Mouse (Mus musculus) ovary, postnatal 36 days (tissue): Measurements from ENCODE around the gene Axin2.
A peak's percentile ranks its signal among the peaks of the same experiment; 100 is the strongest.

Source experiments
- DNase-seq: peaks from one replicate; pipeline ENCODE4 v3.0.0; 2022; ENCODE audit warnings: low spot score, mixed read lengths

Axin2 gene

GRCm38 (mm10) chr11:108902303-108902702, 17.8 kb upstream of the Axin2 start:
- no peak for DNase-seq

- DNase-seq: no peak
Observed at GRCm38 (mm10) chr11:108906590-108907254, 13.4 kb upstream of the Axin2 start.

GRCm38 (mm10) chr11:108909396-108910195, 10.6 kb upstream of the Axin2 start:
- no peak for DNase-seq

GRCm38 (mm10) chr11:108910328-108910886, 9.7 kb upstream of the Axin2 start:
- DNase-seq: no peak

GRCm38 (mm10) chr11:108910903-108911302, 9.2 kb upstream of the Axin2 start:
- no peak for DNase-seq

- DNase-seq: no peak
Observed at GRCm38 (mm10) chr11:108912174-108912573, 8.0 kb upstream of the Axin2 start.

- no peak for DNase-seq
Observed at GRCm38 (mm10) chr11:108917422-108918324, 2.5 kb upstream of the Axin2 start.

- DNase-seq: peak; percentile 86
Observed at GRCm38 (mm10) chr11:108920636-108921505, 722 bp downstream of the Axin2 start.

GRCm38 (mm10) chr11:108921506-108922455, 1.6 kb downstream of the Axin2 start:
- peak; percentile 55 for DNase-seq

GRCm38 (mm10) chr11:108922511-108923187, 2.5 kb downstream of the Axin2 start:
- no peak for DNase-seq

- DNase-seq: no peak
Observed at GRCm38 (mm10) chr11:108923188-108923575, 3.0 kb downstream of the Axin2 start.

GRCm38 (mm10) chr11:108923781-108924180, 3.6 kb downstream of the Axin2 start:
- DNase-seq: no peak

- no peak for DNase-seq
Observed at GRCm38 (mm10) chr11:108924346-108924745, 4.2 kb downstream of the Axin2 start.

GRCm38 (mm10) chr11:108925202-108925601, 5.1 kb downstream of the Axin2 start:
- peak; percentile 84 for DNase-seq

- no peak for DNase-seq
Observed at GRCm38 (mm10) chr11:108925826-108926225, 5.7 kb downstream of the Axin2 start.

- no peak for DNase-seq
Observed at GRCm38 (mm10) chr11:108926345-108927092, 6.4 kb downstream of the Axin2 start.

- DNase-seq: no peak
Observed at GRCm38 (mm10) chr11:108927093-108927444, 6.9 kb downstream of the Axin2 start.

- no peak for DNase-seq
Observed at GRCm38 (mm10) chr11:108928096-108928495, 7.9 kb downstream of the Axin2 start.

- DNase-seq: no peak
Observed at GRCm38 (mm10) chr11:108928752-108929151, 8.6 kb downstream of the Axin2 start.
